Mouse (Mus musculus) brain, embryonic 14.5 days (tissue): ENCODE measurements around the gene Hoxb3. TPM values are rescaled to one million over a fixed set of nuclear protein-coding genes. Genes with fewer than 3 reads are reported as not detected.

Experiments used
- DNase-seq: peaks from one replicate; pipeline ENCODE4 v3.0.0-alpha.2; 2011; ENCODE audit warnings: low read depth
- CTCF ChIP-seq: fragments of 200-500 bp; IDR thresholded peaks from 2 replicates; pipeline ENCODE4 v1.5.1; 2012; ENCODE audit warnings: inconsistent platforms, mild to moderate bottlenecking, moderate library complexity, borderline replicate concordance; ENCODE audit not compliant: insufficient read depth, insufficient read length; ENCODE audit errors: extremely low read depth
- POLR2A ChIP-seq: fragments of 200-500 bp; IDR thresholded peaks from 2 replicates; pipeline ENCODE4 v1.6.1; 2012; ENCODE audit warnings: mild to moderate bottlenecking, inconsistent platforms, borderline replicate concordance; ENCODE audit not compliant: poor library complexity, insufficient read depth, insufficient read length, severe bottlenecking; ENCODE audit errors: extremely low read depth
- polyA plus RNA-seq: library from polyadenylated mRNA; depleted of rRNA; stranded (reverse); fragments of >200 nt; gene quantifications from 2 replicates; pipeline ENCODE4 v1.2.3, GENCODE M21; 2012

Hoxb3 gene
- polyA plus RNA-seq, 1 experiment: 41.7 TPM

DNA sequence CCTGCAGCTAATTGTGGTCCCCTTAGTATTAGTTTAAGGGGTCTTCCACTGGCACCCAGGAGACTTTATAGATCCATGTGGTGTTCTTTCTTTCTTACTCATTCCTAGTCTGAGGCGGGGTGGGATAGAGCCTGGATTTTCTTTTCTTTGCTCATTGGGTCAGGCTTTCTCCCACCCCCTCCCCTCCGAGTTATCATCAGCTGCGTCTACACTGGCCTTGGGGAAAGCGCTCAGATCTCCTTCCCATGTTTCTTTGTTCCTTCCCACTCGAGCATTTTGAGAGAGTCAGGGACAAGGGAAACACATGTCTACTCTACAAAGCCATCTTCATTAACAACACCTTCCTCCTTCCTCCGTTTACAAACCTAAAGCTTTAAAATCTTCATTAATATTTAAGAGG, 13.9 kb downstream of the Hoxb3 start:
- TF ChIP-seq CTCF (no peak), POLR2A (no peak)

DNA sequence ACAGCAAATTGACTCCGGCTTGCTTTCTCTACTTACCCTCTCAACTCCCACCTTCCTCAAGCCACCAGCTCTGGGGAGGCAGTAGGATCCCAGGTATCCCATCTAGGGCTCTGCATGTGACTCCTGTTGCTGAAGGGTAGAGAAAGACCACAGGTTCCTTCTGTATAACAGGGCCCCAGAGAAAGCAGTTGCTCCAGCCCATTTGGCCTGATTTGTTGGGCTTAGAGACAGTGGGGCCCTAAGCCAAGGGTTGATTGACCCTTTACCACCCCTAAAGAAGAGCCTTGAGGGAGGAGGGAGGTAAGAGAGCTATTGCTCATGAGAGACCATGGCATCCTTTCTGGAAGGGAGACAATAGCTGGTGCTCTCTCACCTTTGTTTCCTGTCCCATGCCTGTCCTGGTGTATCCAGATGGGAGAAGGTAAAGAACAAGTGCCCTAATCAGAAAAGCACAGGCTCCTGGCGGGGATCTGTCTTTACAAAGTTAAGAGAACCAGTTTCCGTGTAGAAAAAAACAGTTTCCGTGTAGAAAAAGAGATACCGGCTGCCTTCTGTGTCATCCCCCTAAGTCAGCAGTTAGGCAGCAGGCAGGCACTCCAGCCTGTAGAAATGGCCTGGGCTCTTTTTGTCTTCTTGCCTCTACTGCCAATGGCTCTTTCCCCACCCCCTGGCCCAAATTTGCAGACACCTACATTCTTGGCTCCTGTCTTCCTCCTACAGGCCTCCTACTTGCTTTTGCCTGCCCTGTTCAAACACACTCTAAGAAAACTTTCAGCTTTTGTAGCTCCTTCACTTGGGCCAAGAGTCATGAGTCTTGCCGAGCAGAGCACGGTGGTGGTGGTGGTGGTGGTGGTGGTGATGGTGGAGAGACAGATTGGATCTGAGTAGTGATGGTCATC, 16.1 kb downstream of the Hoxb3 start:
- TF ChIP-seq POLR2A (no peak), CTCF (no peak)
- DNase-seq: no peak

More for the DNA sequence above, 13.9 kb downstream of the Hoxb3 start:
- DNase-seq: no peak

GRCm38 (mm10) chr11:96340698-96341365, 17.7 kb downstream of the Hoxb3 start:
- TF ChIP-seq CTCF: no peak
- TF ChIP-seq POLR2A: no peak
- no peak for DNase-seq

DNA sequence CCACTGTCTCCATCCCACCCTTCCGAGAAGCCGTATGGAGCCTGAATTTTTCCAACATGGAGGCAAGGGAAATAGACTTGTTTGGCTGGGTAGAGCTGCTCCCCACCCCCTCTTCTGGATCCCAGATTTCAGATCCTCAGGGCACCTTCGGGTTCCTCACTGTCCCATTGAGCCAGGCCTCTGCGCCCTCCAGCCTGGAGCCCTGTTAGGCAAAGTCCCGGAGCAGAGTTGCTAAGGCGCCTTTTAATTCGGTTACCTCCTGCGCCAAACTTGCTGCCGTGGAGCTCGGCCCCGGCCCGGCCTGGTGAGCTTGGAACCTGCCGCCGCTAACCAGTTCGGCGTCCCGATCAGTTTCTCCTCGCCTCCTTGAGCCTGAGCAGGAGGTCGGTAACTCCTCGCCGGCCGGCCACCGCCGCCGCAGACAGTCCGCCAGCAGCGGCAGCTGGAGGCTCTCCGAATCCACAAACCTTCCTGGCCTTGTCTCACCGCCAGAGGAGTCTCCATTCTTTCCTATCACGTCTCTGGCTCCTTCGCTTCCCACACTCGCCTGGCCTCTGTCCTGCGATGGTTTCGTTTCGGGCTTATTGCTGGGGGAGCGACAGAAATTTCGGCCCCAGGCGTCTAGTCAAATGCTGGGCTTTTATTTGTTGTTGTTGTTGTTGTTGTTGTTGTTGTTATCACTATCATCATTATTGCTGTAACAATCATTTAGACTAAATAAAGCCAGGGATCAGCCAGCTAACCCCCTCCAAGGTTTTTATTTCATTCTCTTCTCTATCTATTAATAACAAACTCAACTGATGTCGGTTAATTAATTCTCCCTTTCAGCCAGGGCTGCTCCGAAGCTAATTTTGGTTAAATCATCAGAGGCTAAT, 18.8 kb downstream of the Hoxb3 start:
- TF ChIP-seq POLR2A (no peak), CTCF (0 out of 2 replicates have a peak, but pooled peaks have one; percentile 8)

GRCm38 (mm10) chr11:96342576-96342930, 19.4 kb downstream of the Hoxb3 start:
- TF ChIP-seq CTCF (no peak), POLR2A (no peak)

More for the DNA sequence above, 18.8 kb downstream of the Hoxb3 start:
- no peak for DNase-seq

DNA sequence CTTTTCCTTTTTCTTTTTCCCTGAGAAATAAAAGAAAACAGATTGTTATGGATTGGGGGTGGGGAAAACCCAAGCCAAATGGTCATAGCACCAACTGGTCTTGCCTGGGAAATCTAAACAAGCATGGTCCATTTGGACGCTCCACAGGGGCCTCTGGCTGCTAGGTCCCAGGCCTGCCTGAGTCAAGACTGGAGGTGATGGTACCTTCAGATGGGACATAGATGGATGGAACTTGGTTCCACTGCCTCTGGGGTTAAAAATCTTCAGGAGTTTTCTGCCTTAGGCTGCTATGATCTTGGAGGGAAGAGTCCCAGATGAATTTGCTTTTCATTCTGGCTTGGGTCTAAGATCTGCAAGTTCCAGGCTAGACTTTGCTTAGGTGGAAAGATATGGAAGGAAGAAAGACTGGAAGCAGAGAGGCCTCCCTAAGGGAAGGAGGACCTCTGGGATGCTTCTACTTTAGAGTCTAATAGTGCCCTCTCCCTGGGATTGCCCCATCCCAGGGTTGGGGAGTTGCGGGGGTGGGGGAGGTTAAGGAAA, 20.1 kb downstream of the Hoxb3 start:
- no peak for DNase-seq
- no peak for TF ChIP-seq CTCF
- TF ChIP-seq POLR2A: no peak

More at GRCm38 (mm10) chr11:96342576-96342930, 19.4 kb downstream of the Hoxb3 start:
- no peak for DNase-seq

DNA sequence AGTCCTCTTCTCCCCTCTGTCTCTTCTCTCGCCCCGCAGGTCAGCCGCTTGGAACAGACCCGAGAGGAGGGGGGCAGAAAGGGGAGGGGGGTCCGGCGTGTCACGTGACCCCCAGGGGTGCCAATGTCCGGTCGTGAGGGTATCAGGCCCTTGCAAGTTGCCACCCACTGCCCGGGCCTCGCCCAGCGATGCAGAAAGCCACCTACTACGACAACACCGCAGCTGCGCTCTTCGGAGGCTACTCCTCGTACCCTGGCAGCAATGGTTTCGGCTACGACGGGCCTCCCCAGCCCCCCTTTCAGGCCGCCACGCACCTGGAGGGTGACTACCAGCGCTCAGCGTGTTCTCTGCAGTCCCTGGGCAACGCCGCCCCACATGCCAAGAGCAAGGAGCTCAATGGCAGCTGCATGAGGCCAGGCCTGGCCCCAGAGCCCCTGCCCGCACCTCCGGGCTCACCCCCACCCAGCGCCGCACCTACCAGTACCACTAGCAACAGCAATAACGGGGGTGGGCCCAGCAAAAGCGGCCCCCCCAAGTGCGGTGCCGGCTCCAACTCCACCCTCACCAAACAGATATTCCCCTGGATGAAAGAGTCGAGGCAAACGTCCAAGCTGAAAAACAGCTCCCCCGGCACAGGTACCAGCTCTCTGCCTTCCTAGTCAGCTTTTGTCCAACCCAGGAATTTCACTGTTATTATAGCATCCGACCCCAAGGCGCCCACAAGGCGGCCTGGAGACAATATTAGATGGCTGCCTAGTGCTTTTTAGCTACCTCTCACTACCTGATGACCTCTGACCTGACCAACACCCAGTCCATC, 21.1 kb downstream of the Hoxb3 start:
- no peak for DNase-seq

GRCm38 (mm10) chr11:96344878-96345159, 21.7 kb downstream of the Hoxb3 start:
- no peak for TF ChIP-seq CTCF
- no peak for TF ChIP-seq POLR2A
- DNase-seq: no peak

More for the DNA sequence above, 21.1 kb downstream of the Hoxb3 start:
- no peak for TF ChIP-seq POLR2A
- no peak for TF ChIP-seq CTCF

DNA sequence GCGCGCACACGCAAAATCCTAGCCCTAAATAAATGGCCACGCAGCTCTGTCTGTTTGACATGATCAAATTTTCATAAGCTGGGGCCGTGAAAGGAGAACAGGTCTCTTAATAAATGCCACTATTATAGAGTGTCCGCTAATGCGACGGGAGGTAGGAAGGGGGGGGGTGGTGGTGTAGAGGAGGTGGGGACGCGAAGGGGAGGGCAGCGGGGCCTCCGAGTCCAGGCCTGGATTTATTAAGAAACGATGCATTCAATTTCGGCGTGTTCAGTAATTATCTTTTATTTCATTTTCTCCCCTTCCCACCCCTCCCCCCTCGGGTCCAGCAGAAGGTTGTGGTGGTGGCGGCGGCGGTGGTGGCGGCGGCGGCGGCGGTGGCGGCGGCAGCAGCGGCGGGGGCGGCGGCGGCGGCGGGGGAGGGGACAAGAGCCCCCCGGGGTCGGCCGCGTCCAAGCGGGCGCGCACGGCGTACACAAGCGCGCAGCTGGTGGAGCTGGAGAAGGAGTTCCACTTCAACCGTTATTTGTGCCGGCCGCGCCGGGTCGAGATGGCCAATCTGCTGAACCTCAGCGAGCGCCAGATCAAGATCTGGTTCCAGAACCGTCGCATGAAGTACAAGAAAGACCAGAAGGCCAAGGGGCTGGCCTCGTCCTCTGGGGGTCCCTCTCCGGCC, 22.2 kb downstream of the Hoxb3 start:
- TF ChIP-seq CTCF: no peak
- TF ChIP-seq POLR2A: no peak
- DNase-seq: no peak

- TF ChIP-seq CTCF (no peak), POLR2A (no peak)
- DNase-seq: no peak
These were observed 23.0 kb downstream of the Hoxb3 start for GRCm38 (mm10) chr11:96345893-96346806.
